Mouse (Mus musculus): ENCODE data around the gene Gm11541.
"Not testable (repeated sequence)": the region's sequence is repeated elsewhere in the genome, so short reads cannot be mapped to it uniquely, and the experiment has no call there.

The Gm11541 gene

DNA sequence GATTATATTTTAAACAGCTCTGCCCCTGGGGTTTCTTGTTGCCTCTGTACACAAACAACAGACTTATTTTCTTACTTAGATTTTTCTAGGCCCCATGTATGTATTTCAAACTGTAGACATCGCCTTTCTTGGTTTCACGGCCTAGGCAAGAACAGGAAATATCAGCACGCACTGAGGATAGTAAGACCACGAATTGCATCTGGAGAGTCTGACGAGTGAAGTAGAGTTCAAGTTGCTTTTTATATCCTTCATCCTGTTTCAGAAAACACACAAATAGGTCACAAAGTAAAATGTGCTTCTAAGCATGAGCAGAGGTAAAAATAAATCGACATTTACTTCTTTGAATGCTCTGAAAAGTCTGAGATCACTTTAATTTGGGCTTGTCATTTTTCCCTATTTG, 8.8 kb downstream of the Gm11541 start:
- no peak for DNase-seq

DNA sequence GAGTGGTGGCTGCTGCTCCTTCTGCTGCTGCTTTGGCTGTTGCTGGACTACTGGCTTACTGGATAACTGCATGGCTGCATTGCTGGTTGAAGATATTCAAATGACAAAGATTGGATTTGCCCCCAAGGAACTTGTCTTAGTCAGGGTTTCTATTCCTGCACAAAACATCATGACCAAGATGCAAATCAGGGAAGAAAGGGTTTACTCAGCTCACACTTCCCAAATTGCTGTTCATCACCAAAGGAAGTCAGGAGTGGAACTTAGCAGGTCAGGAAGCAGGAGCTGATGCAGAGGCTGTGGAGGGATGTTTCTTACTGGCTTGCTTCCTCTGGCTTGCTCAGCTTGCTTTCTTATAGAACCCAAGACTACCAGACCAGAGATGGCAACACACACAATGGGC, 11.8 kb downstream of the Gm11541 start:
- DNase-seq: not testable (repeated sequence)

DNA sequence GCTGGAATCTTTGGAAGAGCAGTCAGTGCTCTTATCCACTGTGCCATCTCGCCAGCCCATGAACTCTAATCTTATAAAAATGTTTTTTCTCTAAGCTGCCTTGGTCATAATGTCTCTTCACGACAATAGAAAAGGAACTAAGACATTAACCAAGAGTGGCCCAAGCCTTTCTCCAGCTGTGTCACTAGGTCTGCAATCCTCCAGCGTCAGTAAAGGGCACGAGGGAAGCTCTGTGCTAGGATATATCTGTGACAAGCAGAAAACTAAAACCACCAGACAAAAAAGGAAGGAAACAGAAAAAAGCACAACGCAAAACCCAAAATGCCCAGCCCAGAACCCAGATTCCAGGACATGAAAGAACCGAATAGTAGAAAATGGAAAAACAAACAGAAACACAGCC, 17.1 kb downstream of the Gm11541 start:
- no peak for DNase-seq

DNA sequence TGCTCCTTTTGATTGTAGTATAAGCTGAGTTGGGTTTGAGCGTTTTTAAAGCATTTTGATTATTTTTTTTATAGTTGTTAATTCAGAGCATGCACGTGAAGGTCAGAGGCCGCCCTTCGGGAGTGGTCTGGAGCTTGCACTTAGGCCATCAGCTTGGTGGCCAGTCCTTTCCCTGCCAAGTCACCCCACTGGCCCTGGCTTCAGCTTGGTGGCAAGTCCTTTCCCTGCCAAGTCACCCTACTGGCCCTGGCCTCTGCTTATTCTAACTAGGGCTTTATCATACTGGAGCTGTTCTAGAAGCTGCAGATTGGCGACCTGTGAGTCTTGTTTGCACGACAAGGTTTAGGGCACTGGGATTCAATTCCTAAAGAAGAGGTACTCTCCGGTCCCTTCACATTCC, 21.9 kb downstream of the Gm11541 start:
- no peak for DNase-seq

DNA sequence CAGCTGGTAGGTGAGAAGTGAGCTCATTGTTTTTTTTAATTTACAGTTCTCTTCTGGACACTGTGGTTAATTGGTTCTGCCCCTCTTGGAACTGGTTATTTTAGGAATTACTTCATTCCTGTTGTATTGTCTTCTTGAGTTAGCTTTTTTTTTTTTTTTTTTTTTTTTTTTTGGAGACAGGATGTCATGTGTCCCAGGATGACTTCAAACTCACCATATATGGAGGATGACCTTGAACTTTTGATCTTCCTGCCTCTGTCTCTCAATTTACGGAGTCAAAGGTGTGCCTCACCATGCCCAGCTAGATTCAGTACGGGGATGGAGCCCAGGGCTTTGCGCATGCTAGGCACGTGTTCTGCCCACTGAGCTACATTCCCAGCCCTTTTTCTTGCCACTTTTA, 22.7 kb downstream of the Gm11541 start:
- no peak for DNase-seq

DNA sequence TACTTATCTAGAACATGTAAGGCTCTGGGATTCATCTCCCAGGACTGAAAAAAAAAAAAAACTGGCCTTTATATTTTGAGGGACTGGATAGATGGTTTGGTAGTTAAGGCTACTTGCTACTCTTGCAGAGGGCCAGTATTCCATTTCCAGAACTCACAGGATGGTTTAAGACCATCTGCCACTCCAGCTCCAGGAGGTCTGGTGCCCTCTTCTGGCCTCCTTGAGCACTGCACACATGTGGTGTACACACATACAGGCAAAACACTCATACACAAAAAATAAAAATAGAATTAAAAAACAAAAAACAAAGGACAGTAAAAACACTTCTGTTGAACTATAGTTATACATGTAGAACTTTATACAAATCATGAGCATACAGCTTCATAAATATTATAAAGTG, 23.7 kb downstream of the Gm11541 start:
- no peak for DNase-seq

DNA sequence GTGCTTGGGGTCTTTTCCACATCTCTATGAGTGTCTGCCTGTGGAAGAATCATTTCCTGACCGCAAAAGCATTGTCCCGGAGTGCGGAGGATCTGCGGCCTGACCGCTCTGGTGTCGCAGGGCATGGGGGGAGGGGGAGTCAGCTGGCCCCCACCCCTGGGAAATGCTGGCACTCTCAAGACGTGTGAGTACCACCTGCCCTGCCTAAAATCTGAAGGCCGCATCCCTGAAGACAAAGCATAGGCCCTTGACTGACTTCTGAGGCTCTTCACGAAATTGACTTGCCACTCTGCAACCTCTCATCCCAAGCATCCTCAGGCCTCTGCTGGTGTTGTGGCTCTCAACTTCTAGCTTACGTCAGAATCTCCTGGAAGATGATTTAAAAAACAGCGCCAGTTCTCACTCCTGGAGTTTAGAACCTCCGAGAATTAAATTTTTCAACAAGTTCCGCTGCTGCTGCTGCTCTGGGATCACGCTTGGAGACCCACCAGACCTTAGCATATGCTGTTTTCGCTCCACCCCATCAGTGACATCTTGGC, 26.6 kb downstream of the Gm11541 start:
- no peak for DNase-seq

DNA sequence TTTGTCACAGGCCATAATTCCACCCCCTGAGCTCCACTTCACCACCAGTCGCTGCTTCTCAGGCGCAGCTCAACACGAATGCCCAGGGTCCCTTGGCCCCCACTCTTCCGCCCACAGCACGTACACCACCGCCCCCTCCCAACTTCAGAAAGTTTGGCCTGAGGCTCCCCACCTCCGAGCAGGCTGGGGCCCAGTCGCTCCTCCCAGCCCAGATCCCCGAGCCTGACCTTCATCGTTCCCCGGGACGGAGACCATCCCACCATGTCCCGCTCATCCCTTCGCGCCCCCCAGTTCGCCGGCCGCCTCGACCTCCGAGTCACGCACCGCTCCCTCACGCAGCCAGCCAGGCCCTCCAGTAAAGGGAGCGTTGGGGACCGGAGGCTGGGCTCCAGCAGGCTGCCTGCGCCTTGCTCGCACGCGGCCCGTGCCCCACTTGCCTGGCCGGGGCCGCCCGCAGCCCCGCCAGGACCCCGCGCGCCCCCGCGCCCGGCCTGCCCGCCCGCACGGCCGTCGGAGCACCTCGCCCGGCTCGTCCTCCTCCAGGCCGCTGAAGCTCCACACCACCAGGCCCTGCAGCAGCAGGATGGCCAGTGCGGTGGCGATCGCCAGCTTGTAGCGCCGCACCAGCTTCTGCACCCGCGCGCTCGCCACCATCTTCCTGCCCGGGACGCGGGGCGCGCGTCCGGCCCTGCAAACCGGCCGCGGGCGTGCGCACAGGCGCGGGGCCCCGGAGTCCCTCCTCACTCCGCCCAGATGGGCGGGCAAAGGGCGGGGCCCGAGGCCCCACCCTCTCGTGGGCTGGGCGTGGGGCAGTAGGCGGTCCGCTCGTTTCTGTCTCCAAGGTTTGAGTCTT, 27.3 kb downstream of the Gm11541 start, which contains the start of gene Xylt2:
Gene Xylt2 (minus strand): TSS at position 762 of the 853 bp plus-strand sequence.
- DNase-seq: peak; percentile 95 to 96

DNA sequence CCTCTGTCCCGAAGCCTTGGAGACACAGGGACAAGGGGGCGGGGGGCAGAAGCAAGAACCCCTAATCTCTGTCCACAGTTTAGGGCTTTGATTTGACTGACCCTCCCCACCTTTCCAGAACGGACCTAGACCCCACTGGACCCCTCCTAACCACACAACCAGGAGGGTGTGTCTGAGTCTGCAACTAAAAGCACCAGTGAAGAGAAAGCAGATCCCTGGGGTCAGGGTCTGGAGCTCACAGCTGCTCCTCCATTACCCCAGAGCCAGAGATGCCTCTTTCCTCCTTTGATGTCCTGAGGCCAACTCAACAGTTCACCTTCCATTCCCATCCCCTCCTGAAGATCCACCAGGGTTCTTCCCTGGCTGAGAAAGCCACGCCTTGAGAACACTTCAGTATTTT, 28.0 kb downstream of the Gm11541 start:
- DNase-seq: no peak

DNA sequence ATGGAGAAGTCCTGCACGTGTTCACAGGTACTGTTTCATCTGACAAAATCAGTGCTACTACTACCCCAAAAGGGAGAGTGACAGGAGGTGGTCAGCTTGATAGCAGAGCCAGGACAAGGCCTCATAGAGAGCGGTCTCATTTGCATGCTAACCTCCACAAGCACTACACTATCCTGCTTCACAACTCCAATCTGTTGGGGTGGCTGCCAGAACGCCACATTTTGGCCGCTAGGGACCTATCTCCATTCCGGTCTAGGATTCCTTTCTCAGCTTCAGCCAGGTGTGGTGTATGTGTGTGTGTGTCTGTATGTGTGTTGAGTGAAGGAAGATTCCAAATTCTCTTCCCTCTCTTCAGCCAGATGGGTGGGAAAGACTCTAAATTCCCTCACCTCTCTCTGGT, 28.9 kb downstream of the Gm11541 start:
- DNase-seq: no peak

DNA sequence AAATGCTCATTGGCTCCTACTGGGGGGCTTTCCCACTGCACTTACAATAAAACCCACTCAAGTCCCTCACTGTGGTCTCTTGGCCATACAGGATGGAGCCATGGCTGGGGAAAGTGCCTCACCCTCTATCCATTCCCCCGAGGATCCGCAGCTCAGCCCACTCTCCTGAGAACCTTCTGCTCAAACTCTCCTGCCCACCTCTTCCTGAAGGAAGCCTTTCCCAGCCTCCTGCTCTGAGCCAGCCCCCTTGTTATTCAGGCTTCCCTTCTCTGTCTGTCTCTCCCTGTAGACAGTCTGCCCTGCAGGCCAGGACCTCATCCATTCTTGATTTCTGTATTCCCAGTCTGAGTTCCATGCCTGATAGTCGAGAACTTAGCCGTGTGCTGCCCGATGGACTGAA, 29.3 kb downstream of the Gm11541 start:
- no peak for DNase-seq

DNA sequence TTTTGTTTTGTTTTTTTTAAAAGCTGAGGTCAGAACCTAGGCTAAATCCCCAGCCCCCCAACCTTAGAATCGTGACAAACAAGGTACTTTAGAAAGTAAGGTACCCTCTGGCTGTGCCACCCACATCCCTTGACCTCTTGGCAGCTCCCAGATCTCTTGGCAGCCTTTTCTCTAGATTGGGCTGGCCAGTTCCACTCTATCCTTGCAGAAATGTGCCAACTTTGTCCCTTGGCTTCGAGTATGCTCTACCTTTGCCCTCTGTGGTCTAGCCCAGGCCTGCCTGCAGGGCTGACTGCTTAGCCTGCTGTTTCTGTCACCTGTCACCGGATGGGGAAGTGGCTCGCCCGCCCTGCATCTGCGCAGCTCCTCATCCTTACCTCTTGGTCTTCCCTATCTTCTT, 39.0 kb downstream of the Gm11541 start:
- peak in 1 of 2 experiments; percentile 18 for DNase-seq

DNA sequence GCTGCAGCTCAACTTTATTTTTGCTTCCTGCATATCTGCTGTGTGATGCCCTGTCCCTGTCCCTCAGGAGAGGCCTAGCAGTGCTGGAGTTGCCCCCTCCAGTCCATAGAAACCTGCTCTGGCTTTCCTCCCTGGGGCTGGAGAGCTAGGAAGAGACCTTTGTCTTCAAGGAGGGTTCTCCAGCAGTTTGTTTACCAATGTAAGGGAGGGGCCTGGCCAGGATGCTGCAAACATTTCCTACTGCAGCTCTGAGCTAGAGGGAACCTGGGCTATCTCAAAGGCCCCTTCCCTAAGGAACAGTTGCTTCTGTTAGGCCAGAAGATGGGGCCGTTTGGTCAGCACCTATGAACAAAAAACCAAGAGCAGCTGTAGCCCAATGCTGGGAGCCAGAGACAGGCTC, 43.0 kb downstream of the Gm11541 start:
- peak in 1 of 2 experiments; percentile 43 for DNase-seq

DNA sequence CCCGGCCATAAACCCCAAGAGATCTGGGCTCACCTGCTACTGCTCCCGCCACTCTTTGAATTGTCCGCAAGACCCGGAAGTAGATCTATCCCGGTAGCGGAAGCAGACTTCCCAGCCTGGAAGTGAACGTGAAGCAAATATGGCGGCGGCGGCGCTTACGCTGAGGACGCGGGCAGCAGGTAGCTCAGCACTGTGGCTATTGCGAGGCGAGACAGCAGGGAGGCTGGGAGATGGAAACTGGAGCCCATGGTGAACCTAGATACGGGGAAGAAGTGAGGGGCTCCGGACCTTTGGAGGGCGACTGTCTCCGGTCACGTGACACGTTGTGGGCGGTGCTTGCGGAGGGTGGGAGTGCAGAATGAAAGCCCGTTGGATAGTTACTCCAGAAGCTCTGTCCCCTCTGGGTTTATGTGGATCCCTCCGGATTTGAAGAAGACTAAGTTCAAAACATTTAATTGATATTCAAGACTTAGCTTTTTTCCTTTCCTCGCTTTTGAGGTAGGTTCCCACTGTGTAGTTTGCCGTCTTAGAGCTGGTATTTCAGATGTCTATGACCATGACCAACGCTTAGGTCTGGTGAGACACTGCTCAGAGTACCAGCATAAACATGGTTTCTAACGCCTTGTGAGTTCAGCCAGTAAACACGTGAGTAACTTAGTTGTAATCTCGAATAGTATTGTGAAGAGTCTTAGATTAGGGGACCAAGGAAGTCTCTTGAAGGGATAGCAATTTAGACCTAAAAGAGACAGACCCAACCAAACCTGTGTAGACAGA, 50.4 kb downstream of the Gm11541 start, which contains the start of the genes Mrpl27 and Eme1:
Gene Mrpl27 (plus strand): TSS at position 105 of the 774 bp plus-strand sequence.
Gene Eme1 (minus strand): TSS at position 302 of the 774 bp plus-strand sequence.
- DNase-seq: peak; percentile 84 to 88

DNA sequence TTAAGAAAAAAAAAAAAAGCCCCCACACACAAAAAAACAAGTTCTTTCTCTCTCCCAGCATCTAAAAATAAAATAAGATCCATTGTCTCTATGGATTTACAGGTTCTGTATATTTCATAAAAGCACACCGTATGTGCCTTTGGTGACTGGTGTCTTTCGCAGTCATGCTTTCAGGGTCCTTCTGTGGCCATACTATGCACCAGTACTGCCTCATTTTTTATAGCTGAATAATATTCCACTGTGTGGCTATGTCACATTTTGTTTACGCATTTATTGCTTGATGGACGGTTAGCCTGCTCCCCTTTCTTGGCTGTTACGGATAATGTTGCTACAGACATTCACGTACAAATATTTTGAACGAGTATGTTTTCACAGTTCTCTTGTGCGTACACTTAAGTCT, 51.3 kb downstream of the Gm11541 start:
- DNase-seq: no peak

DNA sequence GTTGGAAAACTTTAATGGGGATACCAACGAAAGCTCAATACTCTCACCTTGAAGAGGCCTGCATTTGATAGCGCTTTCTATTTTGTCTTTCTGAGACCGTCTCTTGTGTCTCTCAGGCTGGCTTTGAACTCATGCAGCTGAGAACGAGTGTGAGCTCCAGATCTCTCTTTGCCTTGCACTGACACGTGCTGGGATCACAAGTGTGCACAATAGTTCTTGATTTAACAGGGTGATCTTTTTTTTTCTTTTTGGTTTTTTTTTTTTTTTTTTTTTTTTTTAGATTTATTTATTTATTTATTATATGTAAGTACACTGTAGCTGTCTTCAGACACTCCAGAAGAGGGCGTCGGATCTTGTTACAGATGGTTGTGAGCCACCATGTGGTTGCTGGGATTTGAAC, 53.1 kb downstream of the Gm11541 start:
- not testable (repeated sequence) for DNase-seq

DNA sequence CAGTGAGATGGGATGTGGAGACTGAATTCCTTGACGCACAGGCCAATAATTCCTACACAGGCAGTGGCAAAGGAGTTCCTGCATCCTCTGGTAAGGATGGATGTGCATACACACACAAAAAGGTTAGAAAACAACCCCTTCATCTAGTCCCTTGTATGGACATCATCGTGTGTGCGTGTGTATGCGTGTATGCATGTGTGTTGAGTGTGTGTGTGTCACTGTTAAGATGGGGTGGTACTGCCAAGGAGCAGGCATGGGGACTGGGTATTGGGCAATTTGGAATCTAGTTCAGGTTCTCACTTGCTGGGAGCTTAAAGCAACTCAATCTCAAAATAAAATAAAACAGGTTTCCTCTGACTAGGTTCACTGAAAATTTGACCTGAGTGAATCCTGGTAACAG, 57.8 kb downstream of the Gm11541 start:
- DNase-seq: no peak
